Mouse (Mus musculus) hindbrain, embryonic 11.5 days (tissue): Measurements from ENCODE around the gene Pjvk. TPM values are rescaled to one million over a fixed set of nuclear protein-coding genes. Genes with fewer than 3 reads are reported as not detected.
"Not testable (repeated sequence)": the region's sequence is repeated elsewhere in the genome, so short reads cannot be mapped to it uniquely, and the experiment has no call there.

Experiments used
- ATAC-seq: fragments of 200-750 bp; cut with Nextera tagmentation; 2 replicates; pipeline ENCODE4 v1.8.0; 2017; ENCODE audit warnings: mild to moderate bottlenecking, moderate TSS enrichment, moderate library complexity; ENCODE audit not compliant: low FRiP score
- DNase-seq: peaks from one replicate; pipeline ENCODE4 v3.0.0-alpha.2; 2015; ENCODE audit warnings: low spot score
- H3K27ac ChIP-seq: fragments of 300-500 bp; sonication (generic); 2 replicates; pipeline ENCODE4 v1.5.1; 2014; ENCODE audit warnings: mild to moderate bottlenecking, low read depth, low read length
- H3K27me3 ChIP-seq: fragments of 300-500 bp; sonication (generic); 2 replicates; pipeline ENCODE4 v1.6.1; 2014; ENCODE audit warnings: mild to moderate bottlenecking, low read length, moderate library complexity, mixed read lengths; ENCODE audit not compliant: control insufficient read depth, insufficient read depth
- H3K36me3 ChIP-seq: fragments of 300-500 bp; sonication (generic); 2 replicates; pipeline ENCODE4 v1.6.1; 2014; ENCODE audit warnings: mild to moderate bottlenecking, low read length, moderate library complexity, mixed read lengths; ENCODE audit not compliant: control insufficient read depth, insufficient read depth
- H3K4me1 ChIP-seq: fragments of 300-500 bp; sonication (generic); replicated peaks from 2 replicates; pipeline ENCODE4 v1.6.1; 2014; ENCODE audit warnings: low read length, mixed read lengths; ENCODE audit not compliant: control insufficient read depth, insufficient read depth
- H3K4me2 ChIP-seq: fragments of 300-500 bp; sonication (generic); replicated peaks from 2 replicates; pipeline ENCODE4 v1.6.1; 2014; ENCODE audit warnings: mild to moderate bottlenecking, low read depth, low read length
- H3K4me3 ChIP-seq: fragments of 300-500 bp; sonication (generic); 2 replicates; pipeline ENCODE4 v1.5.1; 2014; ENCODE audit warnings: low read depth, low read length
- H3K9ac ChIP-seq: fragments of 300-500 bp; sonication (generic); 2 replicates; pipeline ENCODE4 v1.6.1; 2014; ENCODE audit warnings: low read depth, low read length
- H3K9me3 ChIP-seq: fragments of 300-500 bp; sonication (generic); 2 replicates; pipeline ENCODE4 v1.6.1; 2016; ENCODE audit warnings: low read length; ENCODE audit not compliant: control insufficient read depth
- WGBS: fragments of 180-500 bp; shearing (Covaris S2); extraction: QIAGEN DNeasy Blood & Tissue Kit; methylation state at CpG from one replicate; pipeline ENCODE4 v1.1.7; 2014; 5-methylcytosine and 5-hydroxymethylcytosine counted together
- polyA plus RNA-seq: library from polyadenylated mRNA; unstranded; fragments of >200 nt; fragmentation: Nextera tagmentation; extraction: Ambion mirVana; gene quantifications from 2 replicates; pipeline ENCODE4 v1.2.1, GENCODE M21; 2014

Pjvk gene
- polyA plus RNA-seq, 1 experiment from 2014 or later = 0.88 TPM

GRCm38 (mm10) chr2:76621724-76622123 lies 26.6 kb upstream of the Pjvk start:
- H3K4me3 ChIP-seq = no peak overlapping the region
- no peaks in the 10 kb centered on the region for H3K27me3 ChIP-seq
- H3K4me2 ChIP-seq = no peak overlapping the region
- no peak for DNase-seq
- ATAC-seq = no peak
- H3K27ac ChIP-seq = no peak overlapping the region
- H3K36me3 ChIP-seq = peaks cover 5% of the 10 kb centered on the region; the same call in 1 of the 2 replicates
- 74% methylated on average over 1 of the region's 1 CpGs for WGBS
- no peak overlapping the region for H3K9ac ChIP-seq
- H3K4me1 ChIP-seq = no peaks in the 10 kb centered on the region
- H3K9me3 ChIP-seq = no peaks in the 10 kb centered on the region

- not testable (repeated sequence) for H3K4me3 ChIP-seq, H3K9ac ChIP-seq, H3K27ac ChIP-seq, ATAC-seq, H3K36me3 ChIP-seq, H3K4me2 ChIP-seq, H3K27me3 ChIP-seq, H3K9me3 ChIP-seq, H3K4me1 ChIP-seq, DNase-seq
- 84% methylated on average over 2 of the region's 2 CpGs for WGBS
Measured at GRCm38 (mm10) chr2:76622316-76622715, 26.0 kb upstream of the Pjvk start.

- DNase-seq (no peak), ATAC-seq (no peak)
- H3K27ac ChIP-seq = no peak overlapping the region
- H3K4me2 ChIP-seq = no peak overlapping the region
- no peaks in the 10 kb centered on the region for H3K27me3 ChIP-seq
- H3K4me3 ChIP-seq = no peak overlapping the region
- H3K9ac ChIP-seq = no peak overlapping the region
- H3K36me3 ChIP-seq = peaks cover 7% of the 10 kb centered on the region; the same call in 1 of the 2 replicates
- WGBS = 94% methylated on average over 12 of the region's 12 CpGs
- H3K4me1 ChIP-seq = no peaks in the 10 kb centered on the region
- H3K9me3 ChIP-seq = no peaks in the 10 kb centered on the region
Measured at GRCm38 (mm10) chr2:76630293-76630692, 18.0 kb upstream of the Pjvk start.

GRCm38 (mm10) chr2:76631600-76631999 lies 16.7 kb upstream of the Pjvk start:
- H3K4me1 ChIP-seq = no peaks in the 10 kb centered on the region
- no peak overlapping the region for H3K27ac ChIP-seq
- ATAC-seq (no peak), DNase-seq (no peak)
- H3K4me2 ChIP-seq = no peak overlapping the region
- no peak overlapping the region for H3K9ac ChIP-seq
- peaks cover 12% of the 10 kb centered on the region for H3K36me3 ChIP-seq
- no peaks in the 10 kb centered on the region for H3K27me3 ChIP-seq
- no peaks in the 10 kb centered on the region for H3K9me3 ChIP-seq
- 94% methylated on average over 4 of the region's 4 CpGs for WGBS
- H3K4me3 ChIP-seq = no peak overlapping the region

GRCm38 (mm10) chr2:76639637-76640036 lies 8.6 kb upstream of the Pjvk start:
- Histone ChIP-seq H3K9ac (no peak overlapping the region), H3K4me2 (no peak overlapping the region), H3K27me3 (no peaks in the 10 kb centered on the region), H3K4me1 (no peaks in the 10 kb centered on the region), H3K27ac (no peak overlapping the region), H3K36me3 (peaks cover 10% of the 10 kb centered on the region), H3K4me3 (no peak overlapping the region), H3K9me3 (no peaks in the 10 kb centered on the region)
- 95% methylated on average over 2 of the region's 2 CpGs for WGBS
- DNase-seq = no peak
- ATAC-seq = no peak

- Histone ChIP-seq H3K9me3 (no peaks in the 10 kb centered on the region), H3K4me1 (no peaks in the 10 kb centered on the region), H3K4me3 (no peak overlapping the region), H3K4me2 (no peak overlapping the region), H3K27ac (no peak overlapping the region), H3K27me3 (no peaks in the 10 kb centered on the region), H3K9ac (no peak overlapping the region), H3K36me3 (no peaks in the 10 kb centered on the region; the same call in 1 of the 2 replicates)
- ATAC-seq (no peak), DNase-seq (no peak)
Measured at GRCm38 (mm10) chr2:76643801-76644200, 4.5 kb upstream of the Pjvk start.

GRCm38 (mm10) chr2:76647441-76647869 lies 821 bp upstream of the Pjvk start:
- Histone ChIP-seq H3K9me3 (no peaks in the 10 kb centered on the region), H3K4me2 (peak overlapping the region; percentile 75), H3K4me3 (peak overlapping the region; percentile 75), H3K9ac (peak overlapping the region; percentile 80), H3K27me3 (no peaks in the 10 kb centered on the region), H3K27ac (peak overlapping the region; percentile 93), H3K36me3 (no peaks in the 10 kb centered on the region), H3K4me1 (no peaks in the 10 kb centered on the region)
- DNase-seq = peak; percentile 76
- peak; percentile 77 for ATAC-seq
- WGBS = 1% methylated on average over 29 of the region's 32 CpGs

- peak; percentile 63 for ATAC-seq
Measured at GRCm38 (mm10) chr2:76648666-76649141, 428 bp downstream of the Pjvk start.

GRCm38 (mm10) chr2:76653070-76653469 lies 4.8 kb downstream of the Pjvk start:
- H3K4me2 ChIP-seq = no peak overlapping the region
- 99% methylated on average over 4 of the region's 4 CpGs for WGBS
- no peaks in the 10 kb centered on the region for H3K9me3 ChIP-seq
- H3K36me3 ChIP-seq = no peaks in the 10 kb centered on the region
- H3K4me3 ChIP-seq = no peak overlapping the region
- H3K27ac ChIP-seq = no peak overlapping the region
- DNase-seq = no peak
- no peak overlapping the region for H3K9ac ChIP-seq
- no peaks in the 10 kb centered on the region for H3K27me3 ChIP-seq
- no peaks in the 10 kb centered on the region for H3K4me1 ChIP-seq
- ATAC-seq = no peak

More at GRCm38 (mm10) chr2:76648666-76649141, 428 bp downstream of the Pjvk start:
- Histone ChIP-seq H3K9ac (peak overlapping the region; percentile 59), H3K9me3 (no peaks in the 10 kb centered on the region), H3K4me3 (peak overlapping the region; percentile 75), H3K27me3 (no peaks in the 10 kb centered on the region), H3K4me2 (peak overlapping the region; percentile 75), H3K4me1 (no peaks in the 10 kb centered on the region), H3K27ac (peak overlapping the region; percentile 93; the same call in 1 of the 2 replicates), H3K36me3 (no peaks in the 10 kb centered on the region)
- 34% methylated on average over 13 of the region's 13 CpGs for WGBS
- no peak for DNase-seq
